Mouse (Mus musculus) Muller cell, postnatal 12 days (primary cell): Measurements from ENCODE around the gene Tuba3a.
"Not testable (repeated sequence)": the region's sequence is repeated elsewhere in the genome, so short reads cannot be mapped to it uniquely, and the experiment has no call there.

ENCODE experiments used
- DNase-seq: peaks from one replicate; pipeline ENCODE4 v3.0.0-alpha.2; 2015; ENCODE audit errors: inconsistent ontology term

Gene Tuba3a

DNA sequence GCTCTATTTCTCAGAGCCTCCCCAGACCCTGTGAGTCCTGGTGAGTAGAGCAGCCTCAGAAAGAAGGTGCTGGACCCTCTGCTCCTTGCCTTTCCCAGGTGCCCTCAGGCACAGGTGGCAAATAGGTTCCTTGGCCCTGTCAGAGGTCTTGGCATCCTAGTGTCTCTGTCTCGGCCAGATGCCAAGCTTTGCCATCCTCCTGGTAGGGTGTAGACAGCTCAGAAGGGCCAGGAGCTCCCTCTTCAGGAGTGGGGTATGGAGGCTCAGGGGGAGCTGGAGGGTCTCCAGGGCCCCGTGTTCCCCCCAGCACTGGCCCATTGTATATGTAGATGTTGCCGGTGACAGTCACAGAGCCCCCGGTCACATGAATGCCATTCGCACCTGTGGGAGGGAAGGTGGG lies 21.2 kb upstream of the Tuba3a start:
- DNase-seq: no peak

DNA sequence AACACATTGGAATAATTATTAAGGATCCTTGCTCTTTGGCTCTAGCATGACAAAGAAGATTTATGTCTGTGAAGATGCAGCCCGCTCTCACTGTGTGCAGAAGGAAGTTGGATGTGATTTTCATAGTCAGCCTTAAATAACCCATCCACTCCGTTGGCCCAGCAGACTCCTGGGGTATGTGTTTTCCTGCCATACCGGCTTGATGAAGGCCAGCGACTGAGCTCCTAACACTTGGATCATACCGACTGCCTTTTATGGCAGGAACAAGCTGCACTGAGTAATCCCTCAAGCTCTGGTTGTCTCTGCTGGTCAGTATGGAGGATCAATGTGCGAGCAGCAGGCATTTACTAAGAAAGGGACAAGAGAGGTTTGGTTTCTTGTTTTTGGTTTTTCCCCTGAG lies 19.6 kb upstream of the Tuba3a start:
- DNase-seq: no peak

DNA sequence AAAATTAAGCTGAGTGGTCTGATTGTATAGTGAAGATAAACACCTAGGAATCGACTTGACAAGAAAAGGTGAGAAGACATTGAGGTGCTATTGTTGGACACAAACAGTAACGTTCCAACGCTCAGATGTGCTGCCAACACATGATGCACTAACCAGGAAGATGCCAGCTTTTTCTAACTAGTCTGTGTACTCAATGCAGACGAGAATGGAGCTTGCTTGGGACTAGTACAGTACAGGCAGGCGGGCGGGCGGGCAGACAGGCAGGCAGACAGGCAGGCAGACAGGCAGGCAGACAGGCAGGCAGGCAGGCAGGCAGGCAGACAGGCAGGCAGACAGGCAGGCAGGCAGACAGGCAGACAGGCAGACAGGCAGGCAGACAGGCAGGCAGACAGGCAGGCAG lies 18.6 kb upstream of the Tuba3a start:
- DNase-seq: not testable (repeated sequence)

DNA sequence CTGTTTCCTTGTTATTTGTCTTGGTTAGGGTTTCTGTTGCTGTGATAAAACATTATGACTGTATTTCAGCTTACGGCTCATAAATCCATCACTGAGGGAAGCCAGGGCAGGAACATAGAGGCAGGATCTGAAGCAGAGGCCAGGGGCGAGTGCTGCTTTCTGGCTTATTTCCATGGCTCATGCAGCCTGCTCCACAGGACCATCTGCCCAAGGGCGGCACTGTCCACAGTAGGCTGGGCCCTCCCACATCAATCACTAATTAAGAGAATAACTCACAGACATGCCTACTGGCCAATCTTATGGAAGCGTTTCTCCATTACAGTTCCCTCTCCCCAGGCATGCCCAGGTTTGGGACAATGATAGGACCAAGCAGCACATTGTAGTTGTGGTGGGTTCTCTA lies 17.4 kb upstream of the Tuba3a start:
- DNase-seq: no peak

DNA sequence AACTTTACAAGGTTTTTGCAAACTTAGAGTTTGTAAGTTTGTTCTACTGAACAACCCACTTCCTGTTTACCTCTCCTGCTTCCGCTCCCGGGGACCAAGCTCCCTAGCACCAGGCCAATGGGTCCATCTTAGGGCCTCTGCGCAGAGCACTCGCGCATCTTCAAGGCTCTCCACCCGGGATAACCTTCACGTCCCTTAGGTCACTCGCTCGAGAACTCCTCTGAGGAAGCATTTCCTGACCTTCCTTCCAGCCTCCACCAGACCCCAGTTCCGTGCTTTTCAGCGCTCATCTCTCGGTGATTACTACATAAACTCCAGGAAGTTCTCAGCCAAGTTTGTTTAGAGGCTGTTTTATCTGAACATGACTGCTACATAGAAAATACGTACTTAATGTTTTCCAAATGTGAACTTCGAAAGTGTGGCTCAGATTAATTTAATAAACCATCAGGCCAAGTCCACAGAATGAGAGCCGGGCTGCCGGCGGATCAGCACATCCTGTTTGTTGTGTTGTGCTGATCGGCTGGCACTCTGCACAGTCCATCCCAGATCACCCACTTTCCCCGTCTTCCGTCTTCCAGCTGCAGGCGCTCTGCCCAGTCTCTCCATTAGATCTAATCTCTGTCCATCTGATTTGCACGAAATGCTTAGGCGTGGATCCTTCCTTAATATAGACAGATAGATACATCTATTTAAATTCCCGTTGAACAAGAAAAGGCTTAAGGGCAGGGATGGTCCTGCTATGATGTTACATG lies 16.6 kb upstream of the Tuba3a start:
- DNase-seq: no peak

DNA sequence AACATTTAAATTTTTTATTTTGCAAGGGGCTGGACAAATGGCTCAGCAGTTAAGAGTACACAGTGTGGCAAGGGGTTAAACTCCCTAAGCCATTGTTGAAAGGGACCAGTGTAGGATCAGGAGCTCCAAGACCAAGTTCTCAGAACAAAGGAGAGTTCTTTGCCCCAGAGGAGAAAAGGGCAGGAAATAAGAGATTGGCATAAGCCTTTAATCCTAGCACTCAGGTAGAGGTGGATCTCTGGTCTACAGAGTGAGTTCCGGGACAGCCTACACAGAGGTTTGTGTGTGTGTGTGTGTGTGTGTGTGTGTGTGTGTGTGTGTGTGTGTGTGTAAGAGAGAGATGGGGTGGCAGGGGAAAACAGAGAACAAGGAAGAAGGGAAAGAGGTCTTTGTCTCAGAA lies 15.1 kb upstream of the Tuba3a start:
- DNase-seq: no peak

DNA sequence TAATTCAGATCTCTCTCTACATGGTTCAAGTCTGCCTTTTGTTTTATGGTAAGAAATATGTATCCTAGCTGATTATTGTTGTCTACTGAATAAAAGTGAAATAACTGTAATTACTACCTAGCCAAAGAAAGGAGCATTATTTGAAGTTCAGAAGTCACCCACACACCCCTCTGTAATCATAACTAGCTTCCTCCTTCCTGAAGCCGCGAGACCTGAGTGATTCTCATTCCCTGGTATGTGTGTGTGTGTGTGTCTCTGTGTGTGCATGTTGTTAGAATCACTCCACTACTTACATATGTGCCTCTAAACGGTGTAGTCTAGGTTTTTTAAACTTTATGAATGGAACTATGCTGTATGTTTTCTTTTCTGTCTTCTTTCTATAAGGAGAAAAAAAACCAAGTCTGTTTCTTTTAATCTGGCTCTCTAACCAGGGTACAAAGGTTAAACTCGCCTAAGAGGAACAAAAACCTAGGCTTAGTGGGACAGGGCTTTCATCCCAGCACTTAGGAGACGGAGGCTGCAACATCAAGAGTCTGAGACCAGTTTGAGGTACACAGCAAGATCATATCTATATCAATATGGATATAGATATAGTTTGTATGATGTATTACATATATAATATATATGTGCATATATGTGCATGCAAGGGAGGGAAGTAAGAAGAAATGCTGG lies 11.4 kb upstream of the Tuba3a start:
- DNase-seq: no peak

DNA sequence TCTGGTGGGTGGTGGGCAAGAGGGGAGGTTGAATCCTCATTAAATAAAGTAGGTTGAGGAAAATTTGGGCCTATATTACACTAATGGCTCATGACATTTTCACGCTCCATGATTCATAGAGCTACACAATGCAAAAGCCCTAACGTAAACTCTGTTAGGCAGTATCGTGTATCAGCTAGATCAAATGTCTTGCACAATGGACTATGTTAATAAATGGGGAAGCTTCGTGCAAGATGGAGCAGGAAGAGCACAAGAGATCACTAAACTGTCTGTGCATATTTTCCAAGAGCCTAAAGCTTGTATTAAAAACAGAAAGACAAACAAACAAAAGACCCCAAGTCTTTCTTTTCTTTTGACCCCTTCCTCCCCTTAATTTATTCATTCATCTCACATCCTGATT lies 8.2 kb upstream of the Tuba3a start:
- DNase-seq: no peak

DNA sequence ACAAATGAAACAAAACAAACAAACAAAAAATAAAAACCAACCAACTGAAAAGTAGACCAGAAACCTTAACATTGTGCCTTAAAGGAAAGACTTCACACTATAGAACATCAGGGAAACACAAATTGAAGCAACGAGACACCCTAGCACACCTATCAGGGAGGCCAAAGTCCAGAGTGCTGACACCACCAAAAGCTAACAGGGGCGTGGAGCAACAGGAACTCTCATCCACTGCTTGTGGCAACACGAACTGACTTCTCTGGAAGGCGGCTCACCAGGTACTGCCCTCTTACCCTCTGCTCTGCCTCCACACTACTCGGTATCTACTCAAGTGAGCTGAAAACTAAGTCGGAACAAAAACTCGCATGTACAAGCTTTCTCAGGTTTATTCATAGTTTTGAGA lies 6.4 kb upstream of the Tuba3a start:
- DNase-seq: no peak

DNA sequence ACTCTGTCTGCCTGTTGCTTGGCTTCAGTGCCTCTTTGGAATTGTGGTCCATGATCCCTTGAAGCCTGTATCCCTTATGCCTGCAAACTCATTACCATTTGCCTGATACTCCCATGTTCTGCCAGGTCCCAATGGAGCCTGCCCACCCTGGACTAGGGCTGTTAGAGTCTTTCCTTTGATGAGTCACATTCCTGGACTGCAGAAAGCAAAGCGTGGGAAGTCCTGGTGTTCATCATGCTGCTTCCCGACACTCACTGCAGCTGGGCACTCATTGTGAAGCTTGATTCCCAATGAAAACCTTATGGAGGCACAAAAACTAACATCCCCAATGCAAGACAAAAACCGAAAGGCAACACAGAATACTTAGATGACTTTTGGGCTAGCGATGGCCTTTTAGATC lies 5.5 kb upstream of the Tuba3a start:
- peak; percentile 76 for DNase-seq

DNA sequence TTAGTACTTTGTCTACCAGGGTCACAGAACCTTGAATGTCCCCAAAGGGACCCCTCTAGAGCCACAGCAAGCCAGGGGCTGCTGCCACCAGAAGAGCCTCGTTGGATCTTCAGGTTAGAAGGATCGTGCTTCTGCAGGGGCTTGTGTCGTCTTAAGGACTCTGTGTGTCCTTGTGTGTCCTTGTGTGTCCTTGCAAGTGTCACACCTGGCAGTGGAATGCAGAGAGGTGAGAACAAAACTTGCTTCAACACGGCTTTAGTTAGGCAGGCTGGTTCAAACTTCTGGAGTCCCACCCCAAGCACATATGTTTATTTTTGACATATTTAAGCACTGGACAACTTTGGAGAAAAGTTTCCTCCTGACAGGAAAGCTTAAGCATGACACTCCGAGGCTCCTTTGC lies 2.9 kb upstream of the Tuba3a start:
- DNase-seq: no peak

DNA sequence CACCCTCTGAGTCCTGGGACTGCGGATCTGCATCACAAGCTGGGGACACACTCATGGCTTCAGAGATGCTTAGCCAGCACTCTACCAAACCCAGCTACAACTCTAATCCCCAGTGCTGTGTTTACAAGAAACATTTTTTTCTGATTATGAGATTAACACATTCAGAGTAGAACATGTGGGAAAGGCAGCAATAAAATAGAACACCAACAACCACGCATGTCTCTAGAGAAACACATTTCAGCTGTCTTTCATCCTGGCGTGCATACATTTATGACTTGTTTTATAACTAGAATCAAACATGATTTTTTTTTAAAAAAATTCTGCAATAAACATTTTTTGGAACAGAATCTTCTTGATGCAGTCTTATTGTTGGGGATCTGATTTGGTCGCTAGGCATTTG lies 1.1 kb upstream of the Tuba3a start:
- DNase-seq: no peak

DNA sequence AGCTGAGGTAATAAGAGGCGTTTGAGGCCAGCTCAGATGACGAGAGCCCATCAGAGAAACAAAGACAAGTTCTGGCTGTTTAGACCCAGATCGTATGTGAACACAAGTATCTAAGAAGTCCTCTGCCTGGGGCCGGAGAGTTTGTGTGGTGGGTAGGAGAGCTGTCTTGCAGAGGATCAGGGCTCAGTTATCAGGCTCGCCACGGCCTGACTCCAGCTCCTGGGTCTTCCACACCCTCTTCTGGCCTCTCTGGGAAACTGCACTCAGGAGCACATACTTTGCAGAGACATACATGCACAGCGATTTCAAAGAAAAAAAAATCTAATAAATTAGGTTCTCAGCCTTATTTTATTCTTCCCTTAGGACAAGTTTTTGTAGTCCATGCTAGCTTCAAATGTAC lies 1.1 kb downstream of the Tuba3a start:
- DNase-seq: no peak

DNA sequence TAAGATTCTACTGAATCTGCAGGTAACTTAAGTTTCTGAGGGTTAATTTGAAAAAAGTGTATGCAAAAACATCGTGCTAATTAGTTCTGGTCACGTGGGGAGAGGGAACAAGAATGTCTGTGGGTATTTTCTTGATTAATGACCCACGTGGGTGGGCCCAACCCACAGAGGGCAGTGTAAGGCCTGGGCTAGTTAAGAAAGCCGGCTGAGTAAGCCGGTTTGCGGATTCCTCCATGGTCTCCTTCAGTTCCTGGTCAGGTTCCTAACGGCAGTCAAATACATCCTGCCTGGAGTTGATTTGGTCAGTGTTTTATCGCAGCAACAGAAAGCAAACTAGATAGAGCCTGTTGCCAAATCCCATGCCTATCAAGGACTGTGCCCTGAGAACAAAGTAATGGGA lies 1.6 kb downstream of the Tuba3a start:
- peak; percentile 41 for DNase-seq

DNA sequence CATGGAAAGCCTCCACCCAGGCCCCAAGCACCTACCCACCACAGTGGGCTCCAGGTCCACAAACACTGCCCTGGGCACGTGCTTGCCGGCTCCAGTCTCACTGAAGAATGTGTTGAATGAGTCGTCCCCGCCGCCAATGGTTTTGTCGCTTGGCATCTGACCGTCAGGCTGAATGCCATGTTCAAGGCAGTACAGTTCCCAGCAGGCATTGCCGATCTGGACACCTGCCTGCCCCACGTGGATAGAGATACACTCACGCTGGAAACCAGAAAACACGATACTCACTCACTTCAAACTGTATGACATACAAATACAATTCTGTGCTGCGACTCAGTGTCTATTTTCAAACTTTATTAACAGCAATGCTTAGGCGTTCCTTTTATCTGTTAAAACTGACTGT lies 3.1 kb downstream of the Tuba3a start:
- DNase-seq: not testable (repeated sequence)

DNA sequence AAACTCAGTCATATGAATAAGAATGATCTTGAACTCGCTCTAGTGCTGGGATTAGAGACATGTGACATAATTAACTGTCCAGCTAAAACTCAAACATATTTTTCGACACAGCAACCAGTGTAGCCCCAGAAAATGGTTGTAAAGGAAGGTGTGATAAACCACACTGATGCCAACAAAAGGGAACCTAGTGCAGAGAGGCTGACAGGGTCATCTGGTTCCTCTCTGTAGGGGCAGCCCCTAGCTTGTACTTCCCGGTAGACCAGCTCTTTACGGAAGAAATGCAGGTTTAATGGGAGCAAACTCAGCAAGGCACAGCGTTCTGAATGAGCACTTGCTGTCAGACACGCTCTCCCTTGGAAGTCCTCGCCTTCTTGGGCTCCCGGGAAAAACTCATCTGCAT lies 6.1 kb downstream of the Tuba3a start:
- no peak for DNase-seq

DNA sequence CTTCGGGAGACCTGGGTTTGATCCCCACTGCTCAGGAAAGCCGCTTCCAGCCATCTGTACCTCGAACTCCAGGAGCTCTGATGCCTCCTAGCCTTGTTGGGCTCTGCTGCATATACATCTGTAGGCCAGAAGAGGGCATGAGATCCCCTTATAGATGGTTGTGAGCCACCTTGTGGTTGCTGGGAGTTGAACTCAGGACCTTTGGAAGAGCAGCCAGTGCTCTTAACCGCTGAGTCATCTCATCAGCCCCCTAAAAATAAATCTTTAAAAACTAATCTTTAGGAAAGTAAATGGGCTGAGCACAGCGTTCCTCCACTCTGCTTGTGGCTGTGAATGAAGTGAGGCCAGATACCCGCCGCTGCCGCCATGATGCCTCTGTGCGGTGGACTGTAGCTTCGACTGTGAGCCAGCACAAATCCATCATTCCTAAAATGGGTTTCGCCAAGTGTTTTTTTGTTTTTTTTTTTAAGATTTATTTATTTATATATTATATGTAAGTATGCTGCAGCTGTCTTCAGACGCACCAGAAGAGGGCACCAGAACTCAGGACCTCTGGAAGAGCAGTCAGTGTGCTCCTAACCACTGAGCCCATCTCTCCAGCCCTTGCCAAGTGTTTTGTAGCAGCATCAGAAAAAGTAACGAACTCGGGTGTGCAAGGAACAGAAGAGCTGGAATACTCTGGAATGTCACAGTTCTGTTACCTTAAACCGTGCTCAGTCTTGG lies 10.8 kb downstream of the Tuba3a start:
- peak; percentile 38 for DNase-seq

DNA sequence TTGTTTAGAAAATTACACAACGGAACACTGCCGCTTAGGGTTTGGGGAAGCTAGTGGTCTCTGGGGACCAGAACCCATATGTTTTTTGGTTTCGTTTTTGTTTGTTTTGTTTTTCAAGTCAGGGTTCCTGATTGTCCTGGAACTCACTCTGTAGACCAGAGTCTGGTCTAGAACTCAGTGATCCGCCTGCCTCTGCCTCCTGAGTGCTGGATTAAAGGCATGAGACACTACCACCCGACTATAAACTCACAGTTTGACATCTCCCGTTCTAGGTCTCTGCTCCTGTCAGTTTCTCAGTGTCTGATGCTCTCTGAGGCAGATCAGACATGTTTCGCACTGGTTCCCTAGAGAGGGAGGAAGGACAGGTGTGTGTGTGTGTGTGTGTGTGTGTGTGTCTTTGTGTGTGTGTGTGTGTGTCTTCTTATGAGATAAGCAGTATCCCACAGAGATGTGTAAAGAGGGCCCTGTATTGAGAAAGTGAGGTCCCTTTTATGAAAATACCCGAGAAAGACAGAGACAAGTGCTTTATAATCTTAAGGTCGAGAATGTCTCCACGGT lies 13.5 kb downstream of the Tuba3a start:
- no peak for DNase-seq

DNA sequence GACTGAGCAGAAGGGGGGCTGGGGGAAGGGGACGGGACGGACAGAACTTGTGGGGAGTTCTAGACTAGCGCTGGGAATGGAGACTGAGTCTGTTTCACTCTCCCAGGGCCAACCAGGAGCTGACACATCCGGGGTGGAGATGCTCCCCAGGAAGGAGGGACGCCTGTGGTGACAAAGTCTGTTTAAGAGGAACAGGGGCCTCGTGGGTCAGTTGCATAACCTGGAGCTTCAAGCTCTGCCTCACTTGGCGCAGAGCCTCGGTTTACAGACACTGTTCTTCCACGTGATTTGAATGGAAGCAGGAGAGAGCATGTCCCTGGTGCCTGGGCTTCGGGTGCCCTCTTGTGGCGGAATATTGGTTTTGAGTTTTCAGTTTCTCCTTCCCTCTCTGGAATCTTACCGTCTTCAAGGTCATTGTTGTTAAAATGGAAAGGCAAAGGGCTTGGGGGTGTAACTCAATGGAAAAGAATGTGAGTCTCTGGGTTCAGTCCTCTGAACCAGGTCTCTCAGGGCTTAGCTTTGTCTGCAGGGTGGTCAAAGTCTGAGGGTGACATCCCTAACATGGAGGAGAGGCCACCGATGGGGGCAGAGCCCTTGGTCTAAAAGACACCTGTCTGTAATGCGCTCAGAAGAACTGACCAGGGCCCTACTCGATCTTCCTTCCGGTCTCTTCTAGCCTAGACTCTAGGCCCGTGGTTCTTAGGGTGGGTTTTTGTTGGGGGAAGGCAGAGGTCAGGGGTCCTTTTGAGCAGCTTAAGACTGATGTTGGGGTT lies 14.2 kb downstream of the Tuba3a start:
- DNase-seq: peak; percentile 92

DNA sequence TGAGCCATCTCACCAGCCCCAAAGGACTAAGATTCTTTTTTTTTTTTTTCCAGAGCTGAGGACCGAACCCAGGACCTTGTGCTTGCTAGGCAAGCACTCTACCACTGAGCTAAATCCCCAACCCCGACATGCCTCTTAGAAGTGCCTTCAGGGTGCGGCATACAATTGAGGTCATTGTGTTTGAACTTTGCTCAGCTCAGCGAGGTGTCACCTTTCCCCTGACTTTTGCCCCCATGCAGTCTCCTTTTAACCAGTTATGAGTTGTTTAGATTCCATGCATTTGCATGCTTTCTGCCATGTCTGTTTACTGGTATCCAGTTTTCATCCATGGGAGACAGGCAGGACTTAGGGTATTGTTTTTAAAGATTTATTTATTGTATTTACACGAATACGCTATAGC lies 17.0 kb downstream of the Tuba3a start:
- DNase-seq: no peak

DNA sequence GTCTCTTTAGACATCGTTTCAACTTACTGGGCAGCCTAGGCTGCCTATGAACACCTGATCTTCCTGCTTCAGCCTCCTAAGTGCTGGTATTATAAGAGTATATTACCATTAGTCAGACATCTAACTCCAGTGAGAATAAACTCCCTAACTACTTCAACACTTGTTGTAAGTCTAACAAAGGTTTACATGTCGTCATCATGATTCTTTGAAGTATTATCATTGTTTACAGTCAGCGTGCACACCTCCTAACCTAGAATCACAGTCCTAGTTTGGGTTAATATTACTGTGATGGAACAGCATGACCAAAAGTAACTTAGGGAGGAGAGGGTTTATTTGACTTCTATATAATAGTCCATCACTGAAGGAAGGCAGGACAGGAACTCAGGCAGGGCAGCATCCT lies 18.4 kb downstream of the Tuba3a start:
- DNase-seq: no peak

DNA sequence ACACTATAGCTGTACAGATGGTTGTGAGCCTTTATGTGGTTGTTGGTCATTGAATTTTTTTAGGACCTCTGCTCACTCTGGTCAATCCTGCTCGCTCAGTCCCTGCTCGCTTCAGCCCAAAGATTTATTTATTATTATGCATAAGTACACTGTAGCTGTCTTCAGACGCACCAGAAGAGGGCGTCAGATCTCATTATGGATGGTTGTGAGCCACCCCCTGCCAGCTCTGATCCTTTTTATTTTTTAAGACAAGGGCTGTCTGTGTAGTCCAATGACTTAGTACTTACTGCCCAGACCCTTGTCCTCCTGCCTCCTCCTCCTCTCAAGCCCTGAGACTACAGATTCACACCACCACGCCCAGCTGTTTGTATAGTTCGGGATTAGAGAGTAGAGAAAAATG lies 19.2 kb downstream of the Tuba3a start:
- DNase-seq: not testable (repeated sequence)
